Mouse (Mus musculus) T-helper 17 cell (primary cell): Measurements from ENCODE around the gene Gm6685.
"Not testable (repeated sequence)": the region's sequence is repeated elsewhere in the genome, so short reads cannot be mapped to it uniquely, and the experiment has no call there.

Source experiments
- in situ Hi-C, 2 experiments: fragments of 300-600 bp; cut with MboI, MseI; formaldehyde crosslinking; loops; 1 replicate in 1 of 2; 2 replicates in 1 of 2; pipeline ENCODE4 v1.15.1; 2025; ENCODE audit warnings: high pct_unique_total_duplicates in 2 of 2

Gene Gm6685

DNA sequence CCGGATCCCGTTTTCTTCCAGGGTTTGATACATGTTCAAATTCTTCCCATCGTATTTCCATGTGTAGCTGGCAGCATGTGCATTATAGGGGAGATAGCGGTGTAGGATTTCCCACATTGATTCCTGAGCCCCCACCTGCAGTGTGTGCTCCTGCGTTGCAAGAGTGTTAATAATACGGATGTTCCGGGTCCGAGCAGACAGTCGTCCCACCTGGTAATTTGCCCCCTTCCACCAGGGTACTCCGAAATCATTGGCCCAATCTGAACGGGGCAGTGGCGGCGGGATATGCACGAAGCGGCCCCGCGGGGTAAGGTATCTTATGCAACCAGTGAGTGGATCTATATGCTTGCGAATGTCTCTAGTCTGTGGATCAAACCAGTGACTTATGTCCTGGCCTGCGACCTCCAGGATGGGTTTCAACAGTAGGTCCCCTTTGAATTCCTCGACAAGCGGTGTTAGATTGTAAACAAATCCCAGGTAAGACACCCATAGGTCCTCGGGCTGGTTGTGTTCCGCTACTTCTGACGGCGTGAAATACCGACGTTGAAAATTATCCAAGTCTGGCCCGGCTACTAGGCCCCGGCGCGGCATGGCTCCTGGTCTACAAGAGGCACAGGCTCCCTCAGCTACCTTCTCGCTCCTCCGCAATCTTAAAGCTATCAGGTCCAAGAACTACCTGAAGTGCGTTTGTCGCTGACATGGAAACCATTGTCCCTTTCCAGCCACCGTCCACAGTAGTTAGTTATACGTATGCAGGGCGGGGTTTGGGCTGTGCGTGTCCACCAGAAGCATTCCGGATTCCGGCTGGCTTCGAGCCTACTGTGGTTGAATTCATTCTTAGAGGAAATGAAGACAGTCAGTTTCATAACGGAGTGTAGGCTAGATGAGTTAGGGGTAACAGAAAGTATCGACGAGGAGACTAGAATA lies at the start of gene Gm6685:
Gm6685 (minus strand) TSS at position 644 of the 927 bp plus-strand sequence.
- in situ Hi-C loops: not testable (repeated sequence)

DNA sequence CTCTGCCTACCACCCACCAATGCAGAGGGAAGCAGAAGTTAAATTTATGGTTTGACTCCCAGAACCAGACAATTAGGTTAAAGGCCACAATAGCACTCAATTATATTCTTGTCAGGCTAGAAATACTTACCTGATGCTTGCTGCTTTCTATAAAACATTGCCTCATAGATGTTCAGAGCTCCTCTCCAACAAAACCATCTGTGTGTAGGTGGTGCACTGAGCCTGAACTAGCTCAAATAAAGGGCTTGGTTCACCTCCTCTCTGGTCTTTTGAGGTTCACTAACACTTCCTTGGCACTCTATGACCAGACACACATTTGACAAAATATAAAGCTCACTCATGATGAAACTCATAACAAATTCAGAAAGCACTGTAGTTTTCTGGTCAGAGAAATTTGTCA lies 36.2 kb upstream of the Gm6685 start:
- in situ Hi-C loops: no loop called here

DNA sequence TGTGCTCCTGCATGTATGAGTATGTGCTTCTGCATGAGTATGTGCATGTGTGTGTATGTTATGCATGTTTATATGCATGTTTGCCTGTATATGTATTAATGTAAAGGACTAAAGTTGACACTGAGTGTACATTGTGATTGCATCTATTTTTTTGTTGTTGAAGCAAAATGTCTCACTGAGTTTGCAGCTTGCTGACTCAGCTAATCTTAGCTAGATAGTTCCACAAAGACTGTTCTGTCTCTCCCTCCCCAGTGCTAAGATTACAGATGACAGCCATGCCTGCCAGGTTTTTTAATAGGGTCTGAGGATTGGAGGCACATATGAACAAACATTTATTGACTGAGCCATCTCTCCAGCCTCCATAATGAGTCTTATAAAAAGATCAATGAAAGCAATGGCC lies 35.0 kb upstream of the Gm6685 start:
- in situ Hi-C loops: no loop called here

DNA sequence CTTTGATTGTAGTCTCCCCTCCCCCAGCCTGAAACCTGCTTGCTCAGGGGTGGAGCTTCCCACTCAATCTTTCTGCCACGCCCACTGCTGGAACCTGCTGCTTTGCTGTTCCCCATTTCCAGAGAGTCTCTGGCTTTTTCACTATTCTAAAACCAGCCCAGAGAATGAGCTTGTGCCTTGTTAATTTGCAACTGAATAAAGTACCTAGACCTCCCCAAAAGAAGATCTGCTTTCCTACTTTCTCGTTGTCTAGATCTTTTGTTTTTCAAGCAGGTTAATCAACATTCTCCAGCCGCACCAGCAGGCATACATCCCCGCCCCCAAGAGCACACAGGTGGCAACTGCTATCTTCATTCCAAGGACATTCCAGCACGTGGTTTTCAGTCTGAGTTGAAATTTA lies 31.7 kb upstream of the Gm6685 start:
- in situ Hi-C loops: not testable (repeated sequence)

DNA sequence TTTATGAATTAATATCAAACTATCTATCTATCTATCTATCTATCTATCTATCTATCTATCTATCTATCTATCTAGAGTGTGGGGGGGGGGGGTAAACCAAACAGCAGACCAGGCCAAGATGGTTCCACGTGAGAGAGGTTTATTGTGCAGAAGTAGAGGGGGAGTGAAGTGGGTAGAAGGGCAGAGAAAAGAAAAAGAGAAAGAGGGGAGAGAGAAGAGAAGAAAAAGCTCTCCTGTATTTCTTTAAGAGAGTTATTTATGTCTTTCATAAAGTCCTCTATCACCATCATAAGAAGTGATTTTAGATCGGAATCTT lies 26.2 kb upstream of the Gm6685 start:
- in situ Hi-C loops: no loop called here

DNA sequence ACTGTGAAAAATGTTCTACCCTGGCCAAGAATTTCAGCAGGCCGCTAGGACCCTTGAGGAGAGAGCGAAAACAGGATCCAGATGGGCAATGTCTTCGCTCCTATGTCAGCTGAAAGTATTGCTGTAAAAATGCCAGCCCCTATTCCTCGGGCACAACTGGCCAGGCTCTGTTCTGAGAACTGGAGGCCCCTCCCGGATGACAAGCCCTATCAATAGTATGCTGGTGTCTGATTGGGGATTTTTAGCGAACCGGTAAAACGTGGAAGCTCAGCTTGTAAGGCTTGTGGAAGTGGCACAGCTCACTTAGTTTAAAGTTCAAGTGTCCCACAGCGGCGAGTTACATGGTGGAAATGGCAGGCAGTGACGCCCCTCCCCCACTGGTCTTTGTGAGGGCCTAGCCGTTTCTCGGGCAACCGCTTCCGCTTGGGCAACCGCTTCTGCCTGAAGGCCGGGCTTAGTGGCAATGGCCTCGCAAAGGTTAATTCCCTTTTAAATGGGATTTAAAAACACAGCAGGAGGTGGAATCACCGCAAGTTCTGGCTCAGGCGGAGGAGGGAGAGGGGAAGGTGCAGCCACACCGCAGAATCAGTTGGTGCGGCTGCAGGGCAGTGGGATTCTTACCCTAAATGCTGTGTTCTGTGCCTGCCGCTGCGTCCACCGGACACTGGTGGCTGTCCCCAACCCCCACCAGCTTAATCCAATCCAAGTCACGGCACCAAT lies 25.7 kb upstream of the Gm6685 start:
- in situ Hi-C loops: no loop called here

DNA sequence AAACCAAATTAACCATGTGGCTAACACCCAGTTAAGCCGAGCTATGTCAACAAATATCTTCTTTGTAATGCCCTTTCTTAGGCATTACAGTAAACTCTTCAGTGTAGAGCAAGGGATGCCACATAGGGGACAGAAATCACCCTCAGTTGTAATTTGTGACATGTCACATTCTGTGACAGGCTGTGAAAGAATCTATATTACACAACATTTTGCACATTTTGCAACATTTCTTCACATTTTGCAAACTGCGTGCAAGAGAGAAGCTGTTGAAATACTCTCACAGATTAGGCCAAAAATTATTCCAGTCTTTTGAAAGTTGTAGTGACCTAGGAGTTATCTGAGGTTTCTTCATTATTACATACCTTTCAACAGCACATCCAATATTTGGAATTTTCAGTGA lies 3.8 kb upstream of the Gm6685 start:
- in situ Hi-C loops: no loop called here

DNA sequence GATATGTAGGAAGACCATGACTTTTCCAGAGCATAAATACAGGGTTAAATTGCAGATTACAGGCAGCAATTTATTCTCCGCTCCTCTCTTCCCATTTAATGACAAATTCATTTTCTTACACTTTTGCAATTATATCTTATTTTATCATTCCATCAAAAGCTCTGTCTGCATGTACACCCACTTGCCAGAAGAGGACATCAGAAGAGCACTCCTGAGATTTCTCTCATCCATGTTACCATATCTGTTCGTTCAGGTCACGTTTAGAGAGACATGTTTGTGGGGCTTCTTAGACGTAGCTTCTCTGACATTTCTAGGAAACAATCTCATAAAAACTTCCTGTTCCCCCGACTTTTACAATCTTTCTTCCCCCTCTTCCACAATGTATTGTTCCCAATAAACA lies 2.2 kb upstream of the Gm6685 start:
- in situ Hi-C loops: no loop called here

DNA sequence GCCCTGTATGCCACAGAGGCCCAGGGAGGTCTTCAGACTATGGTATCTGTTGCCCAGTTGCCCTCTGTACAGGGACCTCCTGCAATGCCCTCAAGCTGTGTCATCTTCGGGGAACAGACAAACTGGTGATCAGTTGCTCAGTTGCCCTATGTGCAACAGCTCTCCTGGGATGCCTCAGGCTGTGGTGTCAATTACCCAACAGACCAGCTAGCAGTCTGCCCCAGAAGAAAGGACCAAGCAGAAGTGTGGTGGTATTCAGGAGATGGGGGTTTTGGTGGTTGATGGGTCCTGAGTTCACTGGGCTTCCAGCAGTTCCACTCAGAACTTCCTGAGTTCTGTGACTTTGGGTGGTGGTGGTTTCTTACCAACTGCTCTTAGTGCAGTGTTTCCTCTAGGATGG lies 11.8 kb downstream of the Gm6685 start:
- in situ Hi-C loops: no loop called here

DNA sequence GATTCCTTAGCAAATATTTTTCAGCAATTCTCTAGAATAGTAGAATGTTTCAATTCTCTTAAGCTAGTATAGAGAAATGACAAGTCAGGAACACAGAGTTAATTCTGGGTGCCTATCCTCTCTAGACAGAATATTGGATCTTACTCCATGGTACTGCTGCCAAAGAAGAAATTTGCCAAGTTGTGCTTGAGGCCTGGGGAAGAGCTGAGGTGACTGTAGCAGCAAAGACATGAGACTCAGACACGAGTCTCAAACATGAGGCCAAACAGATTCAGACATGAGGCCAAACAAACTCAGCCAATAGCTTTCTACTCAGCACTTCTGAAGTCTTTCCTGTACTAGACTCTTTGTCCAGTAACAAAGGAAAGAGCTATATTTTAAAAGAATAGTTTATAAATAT lies 26.3 kb downstream of the Gm6685 start:
- in situ Hi-C loops: no loop called here

DNA sequence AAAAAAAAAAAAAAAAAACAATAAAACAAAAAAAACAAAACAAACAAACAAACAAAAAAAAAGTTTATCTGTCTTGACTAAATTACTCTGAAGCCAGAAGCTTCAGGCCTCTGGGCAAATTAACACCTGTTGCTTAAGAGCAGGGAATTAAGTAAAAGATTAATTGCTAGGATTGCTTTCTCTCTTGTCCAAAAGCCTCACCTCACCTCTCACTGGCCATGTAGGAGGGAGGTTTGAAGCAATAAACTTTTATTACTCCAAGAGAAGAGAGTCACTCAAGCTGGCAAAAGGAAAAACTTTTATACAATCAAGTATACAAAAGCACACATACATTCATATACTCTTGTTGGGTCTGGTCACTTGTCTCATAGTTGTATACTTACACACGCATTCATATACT lies 31.9 kb downstream of the Gm6685 start:
- in situ Hi-C loops: no loop called here

DNA sequence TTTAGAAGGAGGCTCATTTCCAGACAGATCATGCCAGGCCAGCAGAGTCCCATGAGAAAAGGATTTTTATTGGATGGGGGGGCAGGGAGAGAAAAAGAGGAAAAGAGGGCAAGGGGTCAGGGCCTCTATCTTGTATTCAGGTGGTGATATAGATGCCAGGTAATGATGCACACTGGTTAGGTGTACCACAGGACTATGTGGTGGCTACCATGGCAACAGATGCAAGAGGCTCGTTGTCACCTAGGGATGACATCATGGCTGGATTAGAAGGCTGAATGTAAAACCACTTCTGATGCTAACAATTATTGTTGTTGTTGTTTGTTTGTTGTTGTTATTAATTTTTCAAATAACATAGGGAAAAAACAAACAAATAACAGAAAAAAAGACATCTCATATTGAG lies 49.2 kb downstream of the Gm6685 start:
- in situ Hi-C loops: no loop called here
